In the genomic region with DNA sequence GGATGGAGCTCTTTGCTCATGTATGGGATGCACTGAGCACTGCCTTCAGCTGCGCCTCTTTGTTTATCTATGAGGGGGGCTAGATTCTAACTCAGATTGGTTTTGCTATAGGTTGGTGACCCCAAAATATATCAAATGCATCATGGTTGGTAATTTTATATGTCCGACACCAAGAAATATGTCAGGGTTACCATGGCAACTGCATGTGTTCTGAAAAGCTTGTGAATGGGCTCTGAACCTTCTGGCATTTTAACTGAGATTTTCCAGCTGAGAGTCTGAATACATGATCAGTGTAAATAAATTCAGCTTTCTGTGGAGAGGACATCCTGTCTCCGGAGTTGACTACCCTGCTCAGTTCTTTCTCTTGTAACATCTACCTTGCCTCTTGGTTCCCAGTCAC, we compare ENCODE assay signal across 21 mouse cellular contexts. TPM values are rescaled to one million over a fixed set of nuclear protein-coding genes. Genes with fewer than 3 reads are reported as not detected.
DNase-seq lines count a peak whose midpoint lies in the region; ATAC-seq and TF ChIP-seq lines count a peak whose summit lies in the region.
"Had no signal": no experiment of that assay in that cellular context is flagged by ENCODE, and none has a peak within 500 bp of the region (broad histone marks: within the 10 kb centered on the region; RNA-seq: fewer than 3 reads in every experiment).

No protein-coding gene starts in this region.

- no peaks in the 10 kb centered on the region for H3K9me3 ChIP-seq in hindbrain, postnatal 0 days (ENCODE audit: low read length)
- H3K9me3 ChIP-seq: heart, embryonic 15.5 days; limb, embryonic 12.5 days; midbrain, embryonic 12.5 days; neural tube, embryonic 12.5 days; stomach, embryonic 15.5 days had no signal

- ATAC-seq in frontal cortex, adult (ENCODE audit: low TSS enrichment) = peak; percentile 72
- ATAC-seq in hindbrain, postnatal 0 days = 0 out of 2 replicates have a peak, but pooled peaks have one; percentile 15

- no peaks in the 10 kb centered on the region for H3K4me1 ChIP-seq in hindbrain, postnatal 0 days (ENCODE audit: insufficient read depth, low read length)
- H3K4me1 ChIP-seq: heart, embryonic 15.5 days; stomach, embryonic 15.5 days had no signal

- no peaks in the 10 kb centered on the region for H3K27me3 ChIP-seq in hindbrain, postnatal 0 days (ENCODE audit: insufficient read depth, low read length)
- H3K27me3 ChIP-seq: heart, embryonic 15.5 days; limb, embryonic 12.5 days; midbrain, embryonic 12.5 days; neural tube, embryonic 12.5 days; stomach, embryonic 15.5 days had no signal

- H3K27ac ChIP-seq in hindbrain, postnatal 0 days = no peak overlapping the region; the same call in 1 of the 2 replicates
- H3K27ac ChIP-seq: gastrocnemius, adult 2 months; heart, embryonic 15.5 days; limb, embryonic 12.5 days; liver, embryonic 14.5 days; neural tube, embryonic 12.5 days; stomach, embryonic 15.5 days had no signal

- H3K9ac ChIP-seq in hindbrain, postnatal 0 days (replicated peaks; ENCODE audit: low read length) = no peak overlapping the region
- H3K9ac ChIP-seq: heart, embryonic 15.5 days; limb, embryonic 12.5 days; liver, embryonic 14.5 days; midbrain, embryonic 12.5 days; neural tube, embryonic 12.5 days; stomach, embryonic 15.5 days had no signal

- H3K4me3 ChIP-seq in hindbrain, postnatal 0 days (ENCODE audit: low read length) = no peak overlapping the region
- H3K4me3 ChIP-seq: gastrocnemius, adult 2 months; heart, embryonic 15.5 days; limb, embryonic 12.5 days; midbrain, embryonic 12.5 days; neural tube, embryonic 12.5 days; stomach, embryonic 15.5 days had no signal

- TF ChIP-seq CTCF in brain, embryonic 14.5 days (IDR thresholded peaks at IDR 0.05; ENCODE audit: borderline replicate concordance, extremely low read depth, insufficient read depth, insufficient read length) = no peak
- TF ChIP-seq CTCF in hindbrain, postnatal 0 days (IDR thresholded peaks at IDR 0.05; ENCODE audit: low read depth) = no peak

- no peaks in the 10 kb centered on the region for H3K36me3 ChIP-seq in hindbrain, postnatal 0 days (ENCODE audit: insufficient read depth, low read length)
- H3K36me3 ChIP-seq: heart, embryonic 15.5 days; limb, embryonic 12.5 days; midbrain, embryonic 12.5 days; neural tube, embryonic 12.5 days; stomach, embryonic 15.5 days had no signal

- no peak for TF ChIP-seq POLR2A in brain, embryonic 14.5 days (IDR thresholded peaks at IDR 0.05; ENCODE audit: borderline replicate concordance, extremely low read depth, insufficient read depth, insufficient read length, poor library complexity, severe bottlenecking)

- 38% methylated on average over 3 of the region's 3 CpGs for WGBS in hindbrain, postnatal 0 days

- H3K4me2 ChIP-seq in hindbrain, postnatal 0 days (ENCODE audit: low read depth, low read length) = peak overlapping the region; percentile 14; the same call in 1 of the 2 replicates
- H3K4me2 ChIP-seq: heart, embryonic 15.5 days; limb, embryonic 12.5 days; midbrain, embryonic 12.5 days; neural tube, embryonic 12.5 days; stomach, embryonic 15.5 days had no signal

- no peak for DNase-seq in frontal cortex, postnatal 14 days (ENCODE audit: low spot score in 2 of 2)
- peak; percentile 32 for DNase-seq in layer of hippocampus, adult 9-10 months (ENCODE audit: low spot score)
- DNase-seq in layer of hippocampus, postnatal 25 days (ENCODE audit: extremely low spot score in 1 of 2, low spot score in 1 of 2) = no peak
- peak; percentile 65 for DNase-seq in brain, embryonic 14.5 days (ENCODE audit: low read depth)
- peak; percentile 58 for DNase-seq in hindbrain, postnatal 0 days (ENCODE audit: low spot score)
- no peak for DNase-seq in yolk sac, embryonic 10.5 days (ENCODE audit: low spot score)
- DNase-seq in lung, postnatal 10 days = no peak
- DNase-seq: cerebellum, adult 8-10 months; gastrocnemius, adult 2 months; heart, adult 18-20 months; kidney, adult 9 months; thymus, postnatal 14 days had no signal

RNA-seq across cellular contexts. Expression of a gene that starts 19.7 kb away (rescaled TPM):
- total RNA-seq in layer of hippocampus, postnatal 25 days (2021) = not detected
- polyA plus RNA-seq in brain, embryonic 14.5 days (2012; rRNA removed) = 0.20 and 0.29 TPM in 2 replicates
- not detected in 2 replicates for total RNA-seq in hindbrain, postnatal 0 days (2014; rRNA removed)
- not detected in 2 replicates for polyA plus RNA-seq in hindbrain, postnatal 0 days (2015; fragmentation: Nextera tagmentation; extraction: Ambion mirVana)
- total RNA-seq: adrenal gland, adult 18-20 months; ES-E14; heart, adult 18-20 months had no signal
- polyA plus RNA-seq: heart, embryonic 15.5 days; limb, embryonic 12.5 days; liver, embryonic 14.5 days; midbrain, embryonic 12.5 days; neural tube, embryonic 12.5 days; stomach, embryonic 15.5 days had no signal

RNA-seq across cellular contexts. Expression of a gene that starts 37.8 kb away (rescaled TPM):
- total RNA-seq in layer of hippocampus, postnatal 25 days (2021) = 10 to 100 TPM; 92.9 to 94.0 TPM
- polyA plus RNA-seq in brain, embryonic 14.5 days (2012; rRNA removed) = 33.3 and 43.8 TPM in 2 replicates
- total RNA-seq in hindbrain, postnatal 0 days (2014; rRNA removed) = 35.8 and 40.8 TPM in 2 replicates
- polyA plus RNA-seq in hindbrain, postnatal 0 days (2015; fragmentation: Nextera tagmentation; extraction: Ambion mirVana) = 12.9 and 13.7 TPM in 2 replicates

Comparison
In these comparisons a context has a peak if more than half of its experiments do, and no peak if none do; other contexts are left out.
1. DNase-seq: peak in layer of hippocampus, adult 9-10 months (single experiment), brain, embryonic 14.5 days (single experiment) and hindbrain, postnatal 0 days (single experiment); none in frontal cortex, postnatal 14 days (0 of 2), layer of hippocampus, postnatal 25 days (0 of 2), yolk sac, embryonic 10.5 days (single experiment) and lung, postnatal 10 days (single experiment).